Mouse (Mus musculus) left cerebral cortex, postnatal 4 days (tissue): ENCODE data around the gene Slc4a2. TPM values are rescaled to one million over a fixed set of nuclear protein-coding genes. Genes with fewer than 3 reads are reported as not detected.

ENCODE experiments used
- total RNA-seq, 2 experiments: library from RNA; stranded (reverse); gene quantifications; 2 replicates each; pipeline ENCODE4 v1.2.3; 2021

Slc4a2 gene
- total RNA-seq, 2 experiments from 2014 or later: 26.9 to 30.4 TPM

Other genes with a start within 250 kb of the Slc4a2 start
- 10 to 100 TPM; 16.4 to 21.2 TPM for gene Kcnh2, start 72.2 kb upstream of the Slc4a2 start, total RNA-seq
- gene Nos3, start 59.0 kb upstream of the Slc4a2 start, total RNA-seq: 10 to 100 TPM; 10.0 to 10.2 TPM
- gene Atg9b, start 31.7 kb upstream of the Slc4a2 start, total RNA-seq: 1 to 10 TPM; 6.4 to 8.1 TPM
- 10 to 100 TPM; 44.5 to 53.6 TPM for gene Abcb8, start 30.2 kb upstream of the Slc4a2 start, total RNA-seq
- not detected for gene Asic3, start 10.4 kb upstream of the Slc4a2 start, total RNA-seq
- gene Cdk5, start 307 bp upstream of the Slc4a2 start, total RNA-seq: 100 to 1,000 TPM; 122 to 132 TPM
- 10 to 100 TPM; 82.6 to 83.4 TPM for gene Fastk, start 21.4 kb downstream of the Slc4a2 start, total RNA-seq
- 10 to 100 TPM; 30.1 to 31.1 TPM for gene Tmub1, start 24.0 kb downstream of the Slc4a2 start, total RNA-seq
- 100 to 1,000 TPM; 472 to 479 TPM for gene Agap3, start 28.3 kb downstream of the Slc4a2 start, total RNA-seq
- gene Gbx1, start 103.4 kb downstream of the Slc4a2 start, total RNA-seq: 1 to 10 TPM in 1 of 2 experiments, not detected in 1; 1.2 TPM
- under 1 TPM in 1 of 2 experiments, not detected in 1; 0.60 TPM for gene Asb10, start 117.1 kb downstream of the Slc4a2 start, total RNA-seq
- gene 4931409K22Rik, start 133.0 kb downstream of the Slc4a2 start, total RNA-seq: not detected
- gene Abcf2, start 153.6 kb downstream of the Slc4a2 start, total RNA-seq: 10 to 100 TPM; 52.9 to 54.7 TPM
- 10 to 100 TPM; 28.7 to 33.7 TPM for gene Chpf2, start 162.9 kb downstream of the Slc4a2 start, total RNA-seq
- 100 to 1,000 TPM; 179 to 183 TPM for gene Smarcd3, start 200.6 kb downstream of the Slc4a2 start, total RNA-seq